Mouse (Mus musculus) heart, postnatal 0 days (tissue): ENCODE data around the gene Ncln.

Source experiments
- CTCF ChIP-seq: IDR thresholded peaks from 2 replicates; pipeline ENCODE4 v1.5.1; 2016; ENCODE audit warnings: antibody characterized with exemption, control low read depth, low read depth
- EP300 ChIP-seq: IDR thresholded peaks from 2 replicates; pipeline ENCODE4 v1.6.1; 2016; ENCODE audit warnings: antibody characterized with exemption, low read depth

DNA sequence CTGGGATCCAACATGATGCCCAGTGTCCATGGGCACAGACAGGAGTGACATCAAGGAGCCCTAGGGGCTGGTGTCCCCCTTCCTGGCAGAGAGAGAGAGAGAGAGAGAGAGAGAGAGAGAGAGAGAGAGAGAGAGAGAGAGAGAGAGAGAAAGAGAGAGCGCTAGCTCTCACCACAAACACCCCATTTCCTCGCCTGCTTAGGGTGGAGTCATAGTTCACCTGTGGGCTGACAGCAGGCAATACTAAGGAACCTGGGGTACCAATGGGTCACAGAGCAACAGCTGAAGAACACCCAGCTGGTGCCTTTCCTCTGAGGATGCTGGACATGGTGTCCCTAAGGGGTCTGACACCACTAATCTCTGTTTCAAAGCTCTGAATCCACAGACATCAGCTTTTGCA is 41.2 kb upstream of the Ncln start:
- TF ChIP-seq CTCF (no peak), EP300 (no peak)
